Mouse (Mus musculus) heart, embryonic 15.5 days (tissue): ENCODE measurements at regions not wholly inside any gene's neighbourhood (a gene's known extent, or its start where the extent isn't known, plus 50 kb on each side); places are given as distances from the start of the nearest gene placed in this dataset.

Source experiments
- ATAC-seq: fragments of 200-750 bp; cut with Nextera tagmentation; replicated peaks from 2 replicates; pipeline ENCODE4 v1.8.0; 2017; ENCODE audit warnings: low read depth, moderate TSS enrichment; ENCODE audit not compliant: insufficient number of reproducible peaks, insufficient read depth, low FRiP score
- H3K27ac ChIP-seq: fragments of 300-500 bp; sonication (generic); 2 replicates; pipeline ENCODE4 v1.5.1; 2015; ENCODE audit warnings: mild to moderate bottlenecking, inconsistent platforms
- H3K27me3 ChIP-seq: fragments of 300-500 bp; sonication (generic); 2 replicates; pipeline ENCODE4 v1.6.1; 2015; ENCODE audit warnings: inconsistent platforms
- H3K36me3 ChIP-seq: fragments of 300-500 bp; sonication (generic); 2 replicates; pipeline ENCODE4 v1.6.1; 2015; ENCODE audit warnings: mild to moderate bottlenecking, inconsistent platforms
- H3K4me1 ChIP-seq: fragments of 300-500 bp; sonication (generic); replicated peaks from 2 replicates; pipeline ENCODE4 v1.6.1; 2015; ENCODE audit warnings: inconsistent platforms
- H3K4me2 ChIP-seq: fragments of 300-500 bp; sonication (generic); 2 replicates; pipeline ENCODE4 v1.6.1; 2015; ENCODE audit warnings: inconsistent platforms, mild to moderate bottlenecking, moderate library complexity
- H3K4me3 ChIP-seq: fragments of 300-500 bp; sonication (generic); 2 replicates; pipeline ENCODE4 v1.5.1; 2015; ENCODE audit warnings: mild to moderate bottlenecking, inconsistent platforms
- H3K9ac ChIP-seq: fragments of 300-500 bp; sonication (generic); 2 replicates; pipeline ENCODE4 v1.6.1; 2015; ENCODE audit warnings: mild to moderate bottlenecking, inconsistent platforms
- H3K9me3 ChIP-seq: fragments of 300-500 bp; sonication (generic); replicated peaks from 2 replicates; pipeline ENCODE4 v1.6.1; 2016; ENCODE audit warnings: inconsistent platforms
- WGBS: fragments of 180-500 bp; shearing (Covaris S2); methylation state at CpG from one replicate; pipeline ENCODE4 v1.1.7; 2015; ENCODE audit warnings: mixed read lengths; 5-methylcytosine and 5-hydroxymethylcytosine counted together

DNA sequence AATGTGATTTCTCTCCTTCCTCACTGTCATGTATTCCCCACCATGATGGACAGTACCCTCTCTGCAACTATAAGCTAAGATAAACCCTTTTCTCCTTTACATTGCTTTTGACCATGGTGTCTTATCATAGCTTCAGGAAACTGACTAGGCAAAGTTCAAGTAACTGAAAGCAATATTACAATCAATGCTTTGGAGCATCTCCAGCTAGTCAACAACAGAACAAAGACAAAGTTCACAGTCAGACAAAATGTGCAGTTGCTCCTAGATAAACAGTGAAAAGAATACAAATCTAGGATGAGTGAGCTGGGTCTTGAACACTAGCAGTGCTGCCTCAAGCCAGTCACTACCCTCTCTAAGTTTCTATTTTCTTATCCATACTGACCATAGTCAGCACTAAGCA is 100.2 kb upstream of the Dynlrb2 start:
- Histone ChIP-seq H3K27me3 (no peaks in the 10 kb centered on the region), H3K4me3 (no peak overlapping the region), H3K4me1 (no peaks in the 10 kb centered on the region), H3K4me2 (no peak overlapping the region), H3K27ac (no peak overlapping the region), H3K9me3 (no peaks in the 10 kb centered on the region), H3K9ac (no peak overlapping the region), H3K36me3 (no peaks in the 10 kb centered on the region)
- ATAC-seq = no peak

DNA sequence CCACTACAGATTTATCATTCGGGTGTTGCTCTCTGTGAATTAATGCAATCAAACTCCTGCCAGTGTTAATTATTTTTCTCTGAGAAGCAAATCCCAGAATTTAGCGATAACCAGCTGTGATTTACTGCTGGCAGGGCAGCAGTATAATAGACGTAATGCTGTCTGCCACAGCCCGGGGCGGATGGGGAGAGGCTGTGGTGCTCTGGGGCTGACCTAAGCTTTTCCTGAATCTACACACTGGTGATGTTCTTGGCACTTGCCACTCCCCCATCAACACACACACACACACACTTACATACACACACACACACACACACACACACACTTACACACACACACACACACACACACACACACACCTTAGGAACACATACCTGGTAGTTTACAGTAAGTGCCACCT is 101.4 kb upstream of the Dynlrb2 start:
- H3K9ac ChIP-seq = no peak overlapping the region
- H3K4me3 ChIP-seq = no peak overlapping the region
- no peak overlapping the region for H3K4me2 ChIP-seq
- H3K27me3 ChIP-seq = no peaks in the 10 kb centered on the region
- H3K36me3 ChIP-seq = no peaks in the 10 kb centered on the region
- no peak for ATAC-seq
- H3K9me3 ChIP-seq = no peaks in the 10 kb centered on the region
- H3K27ac ChIP-seq = no peak overlapping the region
- H3K4me1 ChIP-seq = no peaks in the 10 kb centered on the region
- WGBS = 72% methylated on average over 5 of the region's 5 CpGs

DNA sequence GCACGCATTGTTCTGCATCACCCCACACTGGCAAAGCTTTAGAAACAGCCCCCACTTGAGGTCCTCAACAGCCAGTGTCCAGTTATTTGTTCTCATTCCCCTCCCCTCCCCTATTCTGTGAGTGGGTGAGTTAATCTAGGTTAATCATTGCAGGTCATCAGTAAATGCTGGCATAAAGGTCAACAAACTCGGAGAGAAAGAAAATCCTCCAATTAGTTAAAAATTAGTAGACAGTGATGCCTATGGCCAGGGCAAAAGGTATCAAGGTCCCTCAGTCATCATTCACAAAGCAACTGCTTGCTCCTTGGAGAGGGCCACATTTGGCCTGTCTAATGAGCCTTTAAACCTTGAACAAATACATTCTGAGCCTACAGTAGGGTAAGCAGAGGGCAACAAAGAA is 105.3 kb upstream of the Dynlrb2 start:
- Histone ChIP-seq H3K9me3 (no peaks in the 10 kb centered on the region), H3K27me3 (no peaks in the 10 kb centered on the region), H3K9ac (no peak overlapping the region), H3K4me2 (no peak overlapping the region), H3K27ac (no peak overlapping the region), H3K4me1 (no peaks in the 10 kb centered on the region), H3K36me3 (no peaks in the 10 kb centered on the region), H3K4me3 (no peak overlapping the region)
- WGBS = 72% methylated on average over 2 of the region's 2 CpGs
- ATAC-seq = no peak

DNA sequence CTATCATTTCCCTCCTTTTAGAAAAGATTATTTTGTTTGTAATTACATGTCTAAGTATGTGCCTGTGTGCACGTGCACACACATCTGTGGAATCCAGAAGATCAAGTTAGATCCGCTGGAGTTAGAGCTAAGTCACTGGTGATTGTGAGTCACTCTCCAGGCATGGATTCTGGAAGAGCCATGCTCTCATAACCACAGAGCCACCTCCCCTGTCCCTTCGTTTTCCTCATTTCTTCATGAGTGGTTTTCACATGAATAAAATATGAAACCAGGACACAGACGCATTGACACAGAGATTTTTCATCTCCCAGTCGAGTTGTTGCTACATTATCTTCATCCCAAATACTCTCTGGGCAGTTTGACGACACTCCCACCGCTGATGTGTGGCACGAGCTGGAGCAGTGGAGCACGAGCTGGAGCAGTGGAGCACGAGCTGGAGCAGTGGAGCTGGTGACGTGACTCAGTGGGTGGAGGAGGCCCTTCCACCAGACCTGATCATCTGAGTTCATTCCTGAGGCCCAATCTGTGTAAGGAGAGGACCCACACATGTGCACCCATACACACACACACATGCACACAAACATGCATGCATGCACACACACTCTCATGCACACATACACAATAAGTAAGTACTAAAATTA is 106.1 kb upstream of the Dynlrb2 start:
- 67% methylated on average over 11 of the region's 11 CpGs for WGBS
- H3K4me1 ChIP-seq = no peaks in the 10 kb centered on the region
- no peaks in the 10 kb centered on the region for H3K9me3 ChIP-seq
- H3K9ac ChIP-seq = no peak overlapping the region
- no peak overlapping the region for H3K4me2 ChIP-seq
- H3K36me3 ChIP-seq = no peaks in the 10 kb centered on the region
- no peak overlapping the region for H3K27ac ChIP-seq
- ATAC-seq = no peak
- no peaks in the 10 kb centered on the region for H3K27me3 ChIP-seq
- H3K4me3 ChIP-seq = no peak overlapping the region

DNA sequence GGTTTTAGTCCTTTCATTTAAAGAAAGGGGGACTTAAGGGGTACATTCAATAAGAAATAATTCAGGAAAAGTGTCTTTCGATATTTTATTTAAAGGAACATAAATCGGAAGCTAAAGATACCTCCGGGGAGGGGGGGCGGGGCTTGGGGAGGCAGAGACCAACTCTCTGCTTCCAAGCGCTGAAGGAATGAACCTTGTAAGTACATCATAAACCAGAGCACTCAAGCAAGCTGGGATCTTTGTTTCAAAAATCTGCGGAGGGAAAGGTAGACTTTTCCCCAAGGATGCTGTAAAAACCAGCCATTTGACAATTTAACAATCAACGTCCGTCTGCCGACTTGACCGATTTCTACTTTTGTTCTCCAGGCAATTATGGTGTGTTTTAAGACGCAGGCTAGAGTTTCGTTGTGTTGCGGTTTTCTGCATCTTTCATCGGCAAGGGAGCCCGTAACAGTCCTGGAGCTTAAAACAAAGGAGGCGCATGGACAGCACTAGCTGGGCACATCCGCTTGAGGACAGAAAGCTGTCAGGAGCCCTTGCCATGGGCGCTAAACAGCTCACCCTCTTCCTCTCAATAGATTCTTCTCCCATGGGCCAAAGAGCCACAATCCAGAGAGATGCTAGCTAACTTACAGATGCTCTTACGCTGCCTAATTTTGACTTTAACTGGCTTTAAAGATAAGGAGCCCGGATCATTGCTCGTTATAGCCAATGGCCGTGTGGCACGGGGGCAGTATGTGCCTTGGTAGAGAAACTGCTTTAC is 119.4 kb upstream of the Dynlrb2 start:
- Histone ChIP-seq H3K9ac (no peak overlapping the region), H3K4me3 (no peak overlapping the region), H3K27ac (no peak overlapping the region), H3K4me1 (0 out of 2 replicates have a peak, but pooled peaks cover 2% of the 10 kb centered on the region), H3K36me3 (no peaks in the 10 kb centered on the region), H3K27me3 (no peaks in the 10 kb centered on the region), H3K4me2 (no peak overlapping the region), H3K9me3 (no peaks in the 10 kb centered on the region)
- ATAC-seq = no peak
- WGBS = 90% methylated on average over 23 of the region's 23 CpGs

DNA sequence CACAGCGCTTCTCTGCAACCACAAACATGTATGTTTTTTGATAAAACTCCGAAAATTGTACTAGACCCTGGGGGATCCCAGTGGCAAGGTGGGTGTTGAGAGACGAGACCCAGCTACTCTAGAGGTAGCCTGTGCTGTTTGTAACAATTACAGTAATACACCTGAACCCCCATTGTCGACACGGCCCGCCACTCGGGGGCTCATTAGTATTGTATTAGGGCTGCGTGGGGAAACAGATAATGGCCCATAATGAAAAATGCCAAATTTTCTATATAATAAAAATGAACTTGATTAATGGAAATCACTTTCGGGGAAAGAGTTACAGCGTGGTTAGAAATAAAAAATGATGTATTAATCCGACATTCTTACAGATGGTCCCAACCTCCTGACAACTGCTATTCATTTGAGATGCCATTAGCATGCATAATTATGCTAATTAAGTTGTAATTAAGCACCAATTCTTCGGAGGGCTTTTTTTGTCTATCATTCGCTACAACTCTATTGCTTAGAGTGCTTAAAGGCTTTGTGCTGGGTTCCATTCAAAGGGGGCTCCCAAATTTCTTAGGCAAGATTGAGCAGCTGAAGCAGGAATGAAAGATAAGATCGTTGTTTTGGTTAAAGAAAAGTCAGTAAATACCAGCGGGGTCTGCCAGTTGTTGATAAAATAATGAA is 120.2 kb upstream of the Dynlrb2 start:
- H3K27me3 ChIP-seq = no peaks in the 10 kb centered on the region
- no peaks in the 10 kb centered on the region for H3K36me3 ChIP-seq
- no peak overlapping the region for H3K9ac ChIP-seq
- ATAC-seq = no peak
- 75% methylated on average over 15 of the region's 15 CpGs for whole genome bisulfite sequencing
- no peak overlapping the region for H3K4me2 ChIP-seq
- H3K4me1 ChIP-seq = peaks cover 8% of the 10 kb centered on the region
- no peak overlapping the region for H3K4me3 ChIP-seq
- no peaks in the 10 kb centered on the region for H3K9me3 ChIP-seq
- H3K27ac ChIP-seq = no peak overlapping the region

DNA sequence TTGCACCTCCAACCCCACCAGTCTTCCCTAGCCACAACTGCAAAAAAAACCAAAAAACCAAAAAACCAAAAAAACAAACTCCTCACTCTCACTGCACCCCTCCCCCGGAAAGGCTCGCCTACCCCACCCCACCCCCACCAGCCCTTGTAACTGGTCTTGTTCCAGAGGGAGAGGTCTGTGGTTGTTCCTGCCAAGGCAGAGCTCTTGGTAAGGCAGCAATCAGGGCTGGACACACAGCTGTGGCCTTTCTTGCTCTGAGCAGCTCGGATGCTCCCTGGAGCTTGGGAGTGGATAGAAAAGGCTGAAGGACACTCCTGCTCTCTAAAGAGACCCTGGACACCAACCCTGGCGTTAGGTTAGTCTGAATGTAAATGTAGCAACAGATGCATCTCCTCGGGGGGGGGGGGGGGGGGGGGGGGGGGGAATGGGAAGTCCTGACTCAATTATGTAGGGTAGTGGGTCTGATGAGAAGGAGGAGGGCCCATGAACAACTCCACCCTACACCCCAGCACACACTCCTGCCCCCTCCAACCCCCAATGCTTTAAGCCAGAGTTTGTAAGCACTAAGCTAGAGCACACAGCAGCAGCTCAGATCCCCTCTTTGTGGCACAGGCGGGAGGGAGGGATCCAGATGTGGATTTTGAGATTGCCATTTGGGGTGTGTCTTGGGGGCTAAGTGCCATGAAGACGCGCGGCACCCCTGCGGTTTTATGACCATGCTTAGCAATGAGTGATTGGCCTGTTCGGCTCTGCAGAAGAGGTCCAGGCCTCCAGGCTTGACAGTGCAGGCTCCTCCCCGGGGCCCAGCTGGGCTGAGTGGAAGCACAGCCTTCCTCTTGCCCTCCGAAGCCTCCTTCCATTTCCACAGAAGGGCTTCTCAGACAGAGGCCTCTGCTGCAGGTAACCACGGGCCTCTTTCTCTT is 121.0 kb upstream of the Dynlrb2 start:
- peaks cover 9% of the 10 kb centered on the region for H3K4me1 ChIP-seq
- H3K27me3 ChIP-seq = no peaks in the 10 kb centered on the region
- H3K4me2 ChIP-seq = no peak overlapping the region
- no peak for ATAC-seq
- 46% methylated on average over 13 of the region's 14 CpGs for WGBS
- H3K4me3 ChIP-seq = no peak overlapping the region
- no peak overlapping the region for H3K27ac ChIP-seq
- no peaks in the 10 kb centered on the region for H3K9me3 ChIP-seq
- H3K9ac ChIP-seq = no peak overlapping the region
- H3K36me3 ChIP-seq = no peaks in the 10 kb centered on the region

DNA sequence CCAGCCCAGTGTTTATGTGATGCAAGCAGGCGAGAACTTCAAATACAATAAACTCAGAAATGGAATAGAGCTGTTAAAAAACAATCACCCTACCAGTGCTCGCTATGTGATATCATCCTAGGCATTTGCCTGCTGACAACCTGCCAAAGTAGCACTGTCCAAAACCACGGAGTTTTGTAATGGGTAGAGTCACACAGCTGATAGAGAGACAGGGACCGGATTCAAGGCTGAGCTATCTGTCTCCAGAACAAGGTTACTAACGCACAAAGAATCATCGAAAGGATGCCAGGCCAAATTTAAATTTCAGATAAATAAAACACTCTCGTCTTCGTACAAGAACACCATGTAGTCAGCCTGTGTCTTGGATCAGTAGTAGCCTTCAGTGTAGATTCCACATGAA is 121.7 kb upstream of the Dynlrb2 start:
- no peaks in the 10 kb centered on the region for H3K9me3 ChIP-seq
- ATAC-seq = no peak
- no peak overlapping the region for H3K27ac ChIP-seq
- peaks cover 9% of the 10 kb centered on the region for H3K4me1 ChIP-seq
- H3K36me3 ChIP-seq = no peaks in the 10 kb centered on the region
- H3K4me2 ChIP-seq = no peak overlapping the region
- no peak overlapping the region for H3K4me3 ChIP-seq
- no peaks in the 10 kb centered on the region for H3K27me3 ChIP-seq
- WGBS = 57% methylated on average over 8 of the region's 8 CpGs
- H3K9ac ChIP-seq = no peak overlapping the region

DNA sequence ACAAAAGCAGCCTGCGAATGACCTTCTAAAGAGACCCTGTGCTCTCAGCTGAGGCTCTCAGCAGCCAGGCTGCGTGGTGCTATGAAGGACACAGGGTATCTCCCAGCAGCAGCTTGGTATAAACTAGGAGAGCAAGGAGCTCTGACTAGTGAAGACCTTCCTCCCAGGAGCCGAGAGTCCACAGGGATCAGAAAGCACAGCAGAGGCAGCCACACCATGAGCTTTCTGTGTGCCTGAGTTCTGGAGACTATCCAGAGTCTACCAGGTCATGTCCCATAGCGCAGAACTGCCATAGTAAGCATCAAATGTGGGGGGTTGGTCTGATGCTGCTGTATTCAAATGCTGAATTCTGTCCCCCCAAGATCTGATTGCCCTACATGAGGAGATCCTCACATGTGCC is 124.2 kb upstream of the Dynlrb2 start:
- Histone ChIP-seq H3K36me3 (no peaks in the 10 kb centered on the region), H3K9ac (no peak overlapping the region), H3K9me3 (no peaks in the 10 kb centered on the region), H3K4me1 (peaks cover 9% of the 10 kb centered on the region), H3K27me3 (no peaks in the 10 kb centered on the region), H3K4me2 (no peak overlapping the region), H3K4me3 (no peak overlapping the region), H3K27ac (no peak overlapping the region)
- 87% methylated on average over 4 of the region's 4 CpGs for WGBS
- ATAC-seq = no peak

DNA sequence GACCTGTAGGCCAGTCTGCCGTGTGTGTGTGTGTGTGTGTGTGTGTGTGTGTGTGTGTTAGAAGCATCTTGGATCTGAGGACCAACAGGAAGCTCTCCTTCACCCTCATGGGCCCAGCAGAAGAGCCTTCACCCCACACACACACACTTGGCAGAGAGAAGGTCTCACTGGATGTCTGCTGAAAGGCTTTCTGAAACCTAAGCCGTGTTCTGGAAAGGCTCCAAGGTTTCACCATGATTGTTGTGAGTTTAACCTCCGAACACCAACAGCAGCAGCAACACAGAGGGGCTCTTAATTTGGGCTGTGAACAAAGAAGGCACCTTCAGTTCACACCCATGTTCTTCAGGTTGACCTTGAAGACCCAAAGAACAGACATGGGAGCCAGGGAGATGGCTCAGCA is 124.9 kb upstream of the Dynlrb2 start:
- peaks cover 9% of the 10 kb centered on the region for H3K4me1 ChIP-seq
- H3K9me3 ChIP-seq = no peaks in the 10 kb centered on the region
- H3K27ac ChIP-seq = no peak overlapping the region
- WGBS = 38% methylated on average over 3 of the region's 3 CpGs
- H3K36me3 ChIP-seq = no peaks in the 10 kb centered on the region
- no peaks in the 10 kb centered on the region for H3K27me3 ChIP-seq
- H3K9ac ChIP-seq = no peak overlapping the region
- no peak for ATAC-seq
- H3K4me2 ChIP-seq = no peak overlapping the region
- H3K4me3 ChIP-seq = no peak overlapping the region

DNA sequence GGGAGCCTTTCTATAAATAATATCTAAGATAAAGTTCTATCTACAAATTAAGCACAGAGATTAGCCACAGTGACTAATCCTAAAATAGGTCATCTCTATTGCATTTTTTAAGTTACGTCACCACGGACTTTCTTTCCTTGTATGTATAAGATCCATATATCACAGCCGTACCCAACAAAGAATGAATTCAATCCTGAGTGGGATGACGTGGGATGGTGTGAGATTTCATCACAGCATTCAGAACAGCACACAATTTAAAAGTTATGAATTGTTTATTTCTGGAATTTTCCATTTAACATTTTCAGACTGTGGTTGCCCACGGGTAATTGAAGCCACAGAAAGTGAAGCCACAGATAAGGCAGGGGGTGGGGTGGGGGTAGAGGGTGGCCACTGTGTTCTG is 129.0 kb upstream of the Dynlrb2 start:
- Histone ChIP-seq H3K9me3 (no peaks in the 10 kb centered on the region), H3K9ac (no peak overlapping the region), H3K4me1 (peaks cover 17% of the 10 kb centered on the region), H3K27me3 (no peaks in the 10 kb centered on the region), H3K4me3 (no peak overlapping the region), H3K4me2 (no peak overlapping the region), H3K27ac (no peak overlapping the region), H3K36me3 (no peaks in the 10 kb centered on the region)
- no peak for ATAC-seq
- 47% methylated on average over 5 of the region's 5 CpGs for WGBS
